Mouse (Mus musculus): ENCODE measurements around the gene Xpa. TPM values are rescaled to one million over a fixed set of nuclear protein-coding genes. Genes with fewer than 3 reads are reported as not detected.

Gene Xpa
- polyA plus RNA-seq (2011; ENCODE audit: insufficient read depth, insufficient read length, low read depth, missing spikeins): 20.1 and 21.3 TPM in 2 replicates

- H3K9me3 ChIP-seq (replicated peaks; ENCODE audit: control insufficient read depth, insufficient read depth, low read length, poor library complexity, severe bottlenecking): no peaks in the 10 kb centered on the region
- no peak within 1 kb of the TSS for H3K27ac ChIP-seq (ENCODE audit: insufficient read depth, low read length)
- no peaks in the 10 kb centered on the region for H3K36me3 ChIP-seq (ENCODE audit: control insufficient read depth, insufficient read depth, low read length, poor library complexity, severe bottlenecking)
- peak within 1 kb of the TSS; percentile 81 for H3K4me3 ChIP-seq (ENCODE audit: low read depth, low read length)
- TF ChIP-seq CTCF (IDR thresholded peaks at IDR 0.05; ENCODE audit: low read depth, low read length) (no peak), POLR2A (IDR thresholded peaks at IDR 0.05; ENCODE audit: insufficient read depth, low read length) (peak; percentile 64), EP300 (IDR thresholded peaks at IDR 0.05; ENCODE audit: insufficient read depth, low read depth, low read length) (no peak)
- H3K4me1 ChIP-seq (ENCODE audit: control insufficient read depth, insufficient read depth, low read length): no peaks in the 10 kb centered on the region
- no peaks in the 10 kb centered on the region for H3K27me3 ChIP-seq (ENCODE audit: control insufficient read depth, insufficient read depth, low read length, poor library complexity, severe bottlenecking)
- peak within 1 kb of the TSS; percentile 65 for H3K9ac ChIP-seq (ENCODE audit: low read depth, poor library complexity, severe bottlenecking)
These were observed at the start of gene Xpa for GRCm38 (mm10) chr4:46195781-46196487. Gene Xpa, minus strand, starts transcription at chr4:46196311.

DNA sequence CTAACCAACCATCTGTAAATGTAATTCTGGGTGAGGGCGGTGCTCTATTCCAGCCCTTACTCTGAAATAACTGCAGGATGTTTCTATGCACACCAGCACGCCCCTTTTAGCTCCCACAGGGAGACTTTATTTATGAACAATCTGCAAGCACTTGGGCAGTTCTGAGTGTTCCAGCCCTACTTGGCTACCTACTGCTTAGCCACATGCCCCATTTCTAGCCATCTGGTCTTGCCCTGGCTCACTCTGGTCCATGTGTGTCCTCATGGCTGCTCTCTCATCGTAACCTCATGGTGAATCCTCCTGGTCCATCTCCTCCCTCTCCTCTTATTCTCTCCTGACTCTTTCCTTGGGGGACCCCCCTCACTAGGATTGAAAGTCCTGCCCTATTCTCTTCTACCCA lies 39.8 kb upstream of the Xpa start:
- no peak for TF ChIP-seq CTCF (IDR thresholded peaks at IDR 0.05; ENCODE audit: low read depth, low read length)
- no peak for TF ChIP-seq EP300 (IDR thresholded peaks at IDR 0.05; ENCODE audit: insufficient read depth, low read depth, low read length)
- TF ChIP-seq POLR2A (IDR thresholded peaks at IDR 0.05; ENCODE audit: insufficient read depth, low read length): no peak
- Histone ChIP-seq H3K36me3 (ENCODE audit: control insufficient read depth, insufficient read depth, low read length, poor library complexity, severe bottlenecking) (no peaks in the 10 kb centered on the region), H3K27me3 (ENCODE audit: control insufficient read depth, insufficient read depth, low read length, poor library complexity, severe bottlenecking) (no peaks in the 10 kb centered on the region), H3K4me3 (ENCODE audit: low read depth, low read length) (no peak overlapping the region), H3K9ac (ENCODE audit: low read depth, poor library complexity, severe bottlenecking) (no peak overlapping the region), H3K4me1 (ENCODE audit: control insufficient read depth, insufficient read depth, low read length) (no peaks in the 10 kb centered on the region), H3K9me3 (replicated peaks; ENCODE audit: control insufficient read depth, insufficient read depth, low read length, poor library complexity, severe bottlenecking) (no peaks in the 10 kb centered on the region), H3K27ac (ENCODE audit: insufficient read depth, low read length) (no peak overlapping the region)

DNA sequence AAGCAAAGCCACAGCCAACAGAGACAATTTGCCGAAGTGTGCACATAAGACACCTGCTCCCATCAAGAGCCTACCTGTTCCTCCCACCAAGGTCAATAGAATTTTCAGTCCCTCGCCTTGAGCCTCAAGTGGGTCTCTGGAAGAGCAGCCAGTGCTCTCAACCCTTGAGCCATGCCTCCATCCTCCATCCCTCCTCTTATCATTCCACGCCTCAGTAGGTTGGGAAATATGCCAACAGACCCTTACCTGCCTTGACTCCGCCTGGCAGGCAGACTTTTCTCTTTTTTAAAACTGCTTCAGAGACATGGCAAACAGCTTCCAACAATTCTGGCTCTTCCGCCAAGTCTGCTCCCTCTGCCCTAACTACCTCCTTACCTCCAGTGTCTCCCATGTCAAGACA lies 38.6 kb upstream of the Xpa start:
- Histone ChIP-seq H3K4me3 (ENCODE audit: low read depth, low read length) (no peak overlapping the region), H3K27me3 (ENCODE audit: control insufficient read depth, insufficient read depth, low read length, poor library complexity, severe bottlenecking) (no peaks in the 10 kb centered on the region), H3K9ac (ENCODE audit: low read depth, poor library complexity, severe bottlenecking) (no peak overlapping the region), H3K36me3 (ENCODE audit: control insufficient read depth, insufficient read depth, low read length, poor library complexity, severe bottlenecking) (no peaks in the 10 kb centered on the region), H3K4me1 (ENCODE audit: control insufficient read depth, insufficient read depth, low read length) (no peaks in the 10 kb centered on the region), H3K27ac (ENCODE audit: insufficient read depth, low read length) (no peak overlapping the region), H3K9me3 (replicated peaks; ENCODE audit: control insufficient read depth, insufficient read depth, low read length, poor library complexity, severe bottlenecking) (no peaks in the 10 kb centered on the region)
- TF ChIP-seq EP300 (IDR thresholded peaks at IDR 0.05; ENCODE audit: insufficient read depth, low read depth, low read length): no peak
- TF ChIP-seq POLR2A (IDR thresholded peaks at IDR 0.05; ENCODE audit: insufficient read depth, low read length): no peak
- no peak for TF ChIP-seq CTCF (IDR thresholded peaks at IDR 0.05; ENCODE audit: low read depth, low read length)

- TF ChIP-seq CTCF (IDR thresholded peaks at IDR 0.05; ENCODE audit: low read depth, low read length) (no peak), POLR2A (IDR thresholded peaks at IDR 0.05; ENCODE audit: insufficient read depth, low read length) (no peak), EP300 (IDR thresholded peaks at IDR 0.05; ENCODE audit: insufficient read depth, low read depth, low read length) (no peak)
- no peak overlapping the region for H3K27ac ChIP-seq (ENCODE audit: insufficient read depth, low read length)
- H3K9me3 ChIP-seq (replicated peaks; ENCODE audit: control insufficient read depth, insufficient read depth, low read length, poor library complexity, severe bottlenecking): no peaks in the 10 kb centered on the region
- no peak overlapping the region for H3K4me3 ChIP-seq (ENCODE audit: low read depth, low read length)
- H3K4me1 ChIP-seq (ENCODE audit: control insufficient read depth, insufficient read depth, low read length): no peaks in the 10 kb centered on the region
- H3K27me3 ChIP-seq (ENCODE audit: control insufficient read depth, insufficient read depth, low read length, poor library complexity, severe bottlenecking): no peaks in the 10 kb centered on the region
- no peaks in the 10 kb centered on the region for H3K36me3 ChIP-seq (ENCODE audit: control insufficient read depth, insufficient read depth, low read length, poor library complexity, severe bottlenecking)
- H3K9ac ChIP-seq (ENCODE audit: low read depth, poor library complexity, severe bottlenecking): no peak overlapping the region
These were observed 30.9 kb upstream of the Xpa start for GRCm38 (mm10) chr4:46226972-46227535.

DNA sequence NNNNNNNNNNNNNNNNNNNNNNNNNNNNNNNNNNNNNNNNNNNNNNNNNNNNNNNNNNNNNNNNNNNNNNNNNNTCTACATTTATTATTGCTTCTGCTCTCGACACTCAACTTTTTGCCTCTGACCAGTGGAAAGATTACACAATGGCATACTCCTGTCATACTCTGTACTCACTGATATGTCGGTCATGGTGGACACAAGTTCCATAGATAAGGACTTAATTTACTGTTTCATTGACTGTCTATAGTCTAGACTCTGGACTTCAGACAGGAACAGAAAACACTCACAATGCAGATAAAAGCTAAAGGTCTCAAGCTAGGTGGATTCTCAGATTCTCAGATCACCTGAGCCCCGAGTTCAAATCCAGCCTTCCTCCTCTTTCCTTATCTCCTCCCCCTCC lies 25.0 kb upstream of the Xpa start:
- Histone ChIP-seq H3K36me3 (ENCODE audit: control insufficient read depth, insufficient read depth, low read length, poor library complexity, severe bottlenecking) (no peaks in the 10 kb centered on the region), H3K27ac (ENCODE audit: insufficient read depth, low read length) (no peak overlapping the region), H3K4me1 (ENCODE audit: control insufficient read depth, insufficient read depth, low read length) (no peaks in the 10 kb centered on the region), H3K9ac (ENCODE audit: low read depth, poor library complexity, severe bottlenecking) (no peak overlapping the region), H3K4me3 (ENCODE audit: low read depth, low read length) (no peak overlapping the region), H3K27me3 (ENCODE audit: control insufficient read depth, insufficient read depth, low read length, poor library complexity, severe bottlenecking) (no peaks in the 10 kb centered on the region), H3K9me3 (replicated peaks; ENCODE audit: control insufficient read depth, insufficient read depth, low read length, poor library complexity, severe bottlenecking) (no peaks in the 10 kb centered on the region)
- TF ChIP-seq CTCF (IDR thresholded peaks at IDR 0.05; ENCODE audit: low read depth, low read length): no peak

- peak overlapping the region; percentile 8 for H3K4me3 ChIP-seq (ENCODE audit: low read depth, low read length)
These were observed 6.5 kb upstream of the Xpa start for GRCm38 (mm10) chr4:46202562-46203126.

More at GRCm38 (mm10) chr4:46202562-46203126, 6.5 kb upstream of the Xpa start:
- TF ChIP-seq POLR2A (IDR thresholded peaks at IDR 0.05; ENCODE audit: insufficient read depth, low read length) (no peak), EP300 (IDR thresholded peaks at IDR 0.05; ENCODE audit: insufficient read depth, low read depth, low read length) (0 out of 2 replicates have a peak, but pooled peaks have one; percentile 28), CTCF (IDR thresholded peaks at IDR 0.05; ENCODE audit: low read depth, low read length) (no peak)
- Histone ChIP-seq H3K36me3 (ENCODE audit: control insufficient read depth, insufficient read depth, low read length, poor library complexity, severe bottlenecking) (no peaks in the 10 kb centered on the region), H3K27me3 (ENCODE audit: control insufficient read depth, insufficient read depth, low read length, poor library complexity, severe bottlenecking) (no peaks in the 10 kb centered on the region), H3K4me1 (ENCODE audit: control insufficient read depth, insufficient read depth, low read length) (no peaks in the 10 kb centered on the region), H3K9ac (ENCODE audit: low read depth, poor library complexity, severe bottlenecking) (no peak overlapping the region), H3K27ac (ENCODE audit: insufficient read depth, low read length) (no peak overlapping the region), H3K9me3 (replicated peaks; ENCODE audit: control insufficient read depth, insufficient read depth, low read length, poor library complexity, severe bottlenecking) (no peaks in the 10 kb centered on the region)
